Mouse (Mus musculus) heart, embryonic 10.5 days (tissue): ENCODE data around the gene Sh3d19. TPM values are rescaled to one million over a fixed set of nuclear protein-coding genes. Genes with fewer than 3 reads are reported as not detected.

Source experiments
- DNase-seq: peaks from one replicate; pipeline ENCODE4 v3.0.0-alpha.2; 2017; ENCODE audit warnings: low spot score
- H3K27ac ChIP-seq: fragments of 300-500 bp; sonication (generic); 2 replicates; pipeline ENCODE4 v1.5.1; 2016; ENCODE audit warnings: mild to moderate bottlenecking
- H3K27me3 ChIP-seq: fragments of 300-500 bp; sonication (generic); 2 replicates; pipeline ENCODE4 v1.6.1; 2016; ENCODE audit warnings: mild to moderate bottlenecking; ENCODE audit not compliant: poor library complexity, insufficient read depth, severe bottlenecking
- H3K36me3 ChIP-seq: fragments of 300-500 bp; sonication (generic); 2 replicates; pipeline ENCODE4 v1.6.1; 2016; ENCODE audit warnings: mild to moderate bottlenecking, moderate library complexity
- H3K4me1 ChIP-seq: fragments of 300-500 bp; sonication (generic); 2 replicates; pipeline ENCODE4 v1.6.1; 2016; ENCODE audit warnings: mild to moderate bottlenecking
- H3K4me3 ChIP-seq: fragments of 300-500 bp; sonication (generic); 2 replicates; pipeline ENCODE4 v1.5.1; 2016; ENCODE audit warnings: mild to moderate bottlenecking, moderate library complexity
- H3K9me3 ChIP-seq: fragments of 300-500 bp; sonication (generic); 2 replicates; pipeline ENCODE4 v1.6.1; 2016; ENCODE audit warnings: mild to moderate bottlenecking, moderate library complexity
- WGBS: fragments of 180-500 bp; shearing (Covaris S2); methylation state at CpG from one replicate; pipeline ENCODE4 v1.1.7; 2016; 5-methylcytosine and 5-hydroxymethylcytosine counted together
- polyA plus RNA-seq: library from polyadenylated mRNA; unstranded; fragments of >200 nt; fragmentation: Nextera tagmentation; extraction: Ambion mirVana; gene quantifications from 2 replicates; pipeline ENCODE4 v1.2.1, GENCODE M21; 2016

Gene Sh3d19
- polyA plus RNA-seq, 1 experiment from 2014 or later = 17.7 TPM

- H3K36me3 ChIP-seq = peaks cover 51% of the 10 kb centered on the region
- peak overlapping the region; percentile 98 for H3K4me3 ChIP-seq
- no peak for DNase-seq
- WGBS = 15% methylated on average over 7 of the region's 7 CpGs
- H3K27ac ChIP-seq = peak overlapping the region; percentile 99
- H3K4me1 ChIP-seq = peaks cover 10% of the 10 kb centered on the region
- no peaks in the 10 kb centered on the region for H3K27me3 ChIP-seq
- no peaks in the 10 kb centered on the region for H3K9me3 ChIP-seq
Observed at GRCm38 (mm10) chr3:86141366-86141765, 170.5 kb downstream of the Sh3d19 start.

DNA sequence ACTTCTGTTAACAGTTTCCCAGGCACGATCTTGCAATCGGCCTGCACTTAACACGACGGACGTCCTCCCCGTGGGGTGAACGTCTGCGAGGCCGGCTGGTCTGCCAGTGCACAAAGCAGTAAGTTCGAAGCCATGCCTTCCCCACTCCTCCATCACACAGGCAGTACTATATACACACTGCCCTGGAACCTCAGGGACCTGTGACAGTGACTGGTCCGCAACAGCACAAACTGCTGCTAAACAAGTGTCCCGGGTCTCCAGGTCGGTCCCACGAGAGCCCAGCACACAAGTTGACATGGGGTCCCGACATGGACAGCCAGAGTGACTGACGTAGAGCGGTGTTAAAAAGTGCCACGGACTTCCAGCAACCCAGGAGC, 171.0 kb downstream of the Sh3d19 start:
- H3K4me3 ChIP-seq = peak overlapping the region; percentile 98
- no peak for DNase-seq
- no peaks in the 10 kb centered on the region for H3K9me3 ChIP-seq
- H3K4me1 ChIP-seq = peaks cover 10% of the 10 kb centered on the region
- H3K27ac ChIP-seq = peak overlapping the region; percentile 99
- H3K27me3 ChIP-seq = no peaks in the 10 kb centered on the region
- peaks cover 46% of the 10 kb centered on the region for H3K36me3 ChIP-seq
- 0% methylated on average over 18 of the region's 18 CpGs for WGBS

DNA sequence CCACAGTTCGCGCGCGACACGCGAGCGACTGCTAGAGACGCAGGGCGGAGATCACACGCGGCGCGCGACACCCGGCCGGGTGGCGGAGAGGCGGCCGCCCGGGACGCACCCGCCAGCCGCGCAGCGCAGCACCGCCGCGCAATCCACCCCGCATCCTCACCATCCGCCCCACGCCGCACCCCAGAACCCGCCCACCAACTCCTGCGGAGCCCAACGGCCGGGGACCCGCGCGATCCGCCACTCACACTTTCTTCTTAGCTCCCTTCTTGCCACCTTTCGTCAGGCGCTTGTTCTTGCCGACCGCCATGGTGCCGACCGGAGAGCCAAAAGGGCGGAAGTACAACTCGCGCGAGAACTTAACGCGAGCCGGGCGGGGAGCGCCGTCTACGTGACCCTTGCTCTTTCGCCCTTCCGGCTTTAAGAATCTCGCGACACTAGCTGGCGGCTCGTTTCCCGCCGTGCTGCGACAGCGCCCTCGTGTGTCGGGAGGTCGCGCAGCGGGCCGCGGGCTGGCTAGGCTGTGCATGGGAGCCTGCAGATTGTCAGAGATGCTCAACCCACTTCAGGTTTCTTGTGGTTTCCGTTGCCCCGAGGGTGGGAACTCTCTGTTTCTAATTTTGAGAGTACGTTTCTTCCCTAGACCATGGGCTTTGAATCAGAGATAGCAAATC, 171.5 kb downstream of the Sh3d19 start, which contains the start of gene Rps3a1:
Rps3a1 (minus strand) TSS at position 440 of the 671 bp plus-strand sequence.
- no peaks in the 10 kb centered on the region for H3K27me3 ChIP-seq
- H3K27ac ChIP-seq = peak within 1 kb of the TSS; percentile 99
- under 1% methylated on average over 64 of the region's 77 CpGs for WGBS
- no peaks in the 10 kb centered on the region for H3K9me3 ChIP-seq
- H3K36me3 ChIP-seq = peaks cover 40% of the 10 kb centered on the region
- peak; percentile 97 for DNase-seq
- peak within 1 kb of the TSS; percentile 98 for H3K4me3 ChIP-seq
- H3K4me1 ChIP-seq = peaks cover 10% of the 10 kb centered on the region

DNA sequence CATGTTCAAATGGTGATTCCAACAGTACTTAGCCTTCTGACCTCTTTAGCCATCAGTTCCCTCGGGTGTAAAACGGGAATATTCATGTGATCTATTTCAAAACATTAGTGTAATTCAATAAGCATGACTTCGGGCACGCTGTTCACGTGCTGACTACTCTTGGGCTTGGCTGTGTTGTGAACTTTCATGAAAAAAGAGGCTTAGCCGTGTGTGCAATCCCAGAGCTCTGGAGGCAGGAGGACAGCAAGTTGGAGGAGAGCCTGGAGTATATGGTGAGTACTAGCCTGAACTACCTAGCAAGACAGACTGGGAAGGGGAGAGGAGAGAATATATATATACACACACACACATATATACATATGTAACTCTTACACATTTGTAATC, 172.0 kb downstream of the Sh3d19 start:
- H3K27ac ChIP-seq = peak overlapping the region; percentile 99
- H3K36me3 ChIP-seq = peaks cover 35% of the 10 kb centered on the region
- no peaks in the 10 kb centered on the region for H3K9me3 ChIP-seq
- DNase-seq = no peak
- H3K27me3 ChIP-seq = no peaks in the 10 kb centered on the region
- peaks cover 10% of the 10 kb centered on the region for H3K4me1 ChIP-seq
- peak overlapping the region; percentile 98 for H3K4me3 ChIP-seq
- 42% methylated on average over 6 of the region's 6 CpGs for WGBS

DNA sequence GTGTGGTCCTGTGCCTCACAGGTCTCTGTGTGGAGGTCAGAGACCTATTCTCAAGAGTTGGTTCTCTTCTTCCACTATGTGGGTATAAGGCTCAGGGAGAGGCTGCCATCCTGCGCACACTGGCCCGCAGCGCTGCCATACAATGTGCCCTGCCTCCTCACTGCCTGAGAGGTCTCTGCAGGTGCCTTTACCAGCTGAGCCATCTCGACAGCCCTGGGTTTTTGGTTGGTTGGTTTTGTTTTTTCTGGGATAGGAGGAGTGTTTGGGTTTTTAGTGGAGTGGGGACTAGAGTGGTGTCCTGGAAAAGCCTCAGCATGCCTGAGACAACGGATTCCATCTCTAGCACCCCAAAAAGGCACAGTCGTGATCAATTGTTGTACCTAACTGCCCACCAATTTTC, 172.4 kb downstream of the Sh3d19 start:
- no peak overlapping the region for H3K4me3 ChIP-seq
- no peak for DNase-seq
- peaks cover 10% of the 10 kb centered on the region for H3K4me1 ChIP-seq
- WGBS = 81% methylated on average over 6 of the region's 6 CpGs
- no peaks in the 10 kb centered on the region for H3K9me3 ChIP-seq
- H3K36me3 ChIP-seq = peaks cover 31% of the 10 kb centered on the region
- H3K27ac ChIP-seq = no peak overlapping the region
- no peaks in the 10 kb centered on the region for H3K27me3 ChIP-seq

DNA sequence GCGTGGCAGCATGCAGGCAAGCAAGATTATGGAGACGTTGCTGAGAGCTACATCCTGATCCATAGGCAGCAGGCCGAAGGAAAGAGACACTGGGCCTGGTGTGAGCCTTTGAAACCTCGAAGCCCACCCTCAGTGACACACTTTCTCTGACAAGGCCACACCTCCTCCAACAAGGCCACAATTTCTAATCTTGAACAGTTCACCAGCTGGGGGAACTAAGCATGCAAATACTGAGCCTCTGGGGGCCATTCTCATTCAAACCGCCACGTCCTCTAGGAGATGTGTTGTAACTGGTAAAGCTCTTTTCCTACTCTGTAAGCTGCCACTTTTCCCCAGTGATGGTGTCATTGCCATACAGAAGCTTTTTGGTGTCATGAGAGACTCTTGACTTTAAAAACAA, 178.2 kb downstream of the Sh3d19 start:
- no peak overlapping the region for H3K4me3 ChIP-seq
- no peak overlapping the region for H3K27ac ChIP-seq
- peak; percentile 61 for DNase-seq
- 73% methylated on average over 6 of the region's 6 CpGs for WGBS
- H3K4me1 ChIP-seq = no peaks in the 10 kb centered on the region
- no peaks in the 10 kb centered on the region for H3K36me3 ChIP-seq
- no peaks in the 10 kb centered on the region for H3K27me3 ChIP-seq
- H3K9me3 ChIP-seq = no peaks in the 10 kb centered on the region

DNA sequence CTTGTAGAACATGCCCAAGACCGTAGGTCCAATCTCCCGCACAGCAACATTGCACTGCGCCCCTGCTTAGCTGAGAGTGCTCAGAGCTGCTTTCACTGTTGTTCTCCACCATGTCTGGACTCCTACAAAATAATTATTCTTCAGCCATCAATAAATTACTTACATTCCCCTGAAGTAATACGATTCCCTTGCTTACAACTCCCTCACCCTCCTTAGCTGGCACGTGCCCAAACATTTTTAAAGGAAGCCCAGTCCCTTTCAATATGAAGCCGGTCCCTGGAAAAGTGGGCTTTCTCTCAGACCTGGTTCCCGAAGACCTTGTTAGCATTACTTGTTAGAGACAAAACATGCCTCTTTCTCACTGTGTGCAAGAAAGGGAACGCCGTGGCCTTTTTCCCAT, 178.6 kb downstream of the Sh3d19 start:
- H3K27ac ChIP-seq = no peak overlapping the region
- 82% methylated on average over 9 of the region's 9 CpGs for WGBS
- no peaks in the 10 kb centered on the region for H3K9me3 ChIP-seq
- no peaks in the 10 kb centered on the region for H3K4me1 ChIP-seq
- H3K27me3 ChIP-seq = no peaks in the 10 kb centered on the region
- H3K36me3 ChIP-seq = no peaks in the 10 kb centered on the region
- no peak overlapping the region for H3K4me3 ChIP-seq
- no peak for DNase-seq

GRCm38 (mm10) chr3:86168841-86169425, 198.0 kb downstream of the Sh3d19 start:
- H3K27me3 ChIP-seq = no peaks in the 10 kb centered on the region
- DNase-seq = no peak
- no peaks in the 10 kb centered on the region for H3K4me1 ChIP-seq
- H3K9me3 ChIP-seq = no peaks in the 10 kb centered on the region
- WGBS = 77% methylated on average over 8 of the region's 8 CpGs
- no peaks in the 10 kb centered on the region for H3K36me3 ChIP-seq
- H3K27ac ChIP-seq = no peak overlapping the region
- no peak overlapping the region for H3K4me3 ChIP-seq

GRCm38 (mm10) chr3:86179714-86180113, 208.8 kb downstream of the Sh3d19 start:
- H3K27ac ChIP-seq = no peak overlapping the region
- no peaks in the 10 kb centered on the region for H3K9me3 ChIP-seq
- no peaks in the 10 kb centered on the region for H3K36me3 ChIP-seq
- H3K4me3 ChIP-seq = no peak overlapping the region
- no peaks in the 10 kb centered on the region for H3K27me3 ChIP-seq
- DNase-seq = no peak
- H3K4me1 ChIP-seq = no peaks in the 10 kb centered on the region
- WGBS = 86% methylated on average over 7 of the region's 7 CpGs

Other genes with a start within 250 kb of the Sh3d19 start
- gene Fam160a1, start 153.8 kb upstream of the Sh3d19 start, polyA plus RNA-seq = 1.7 and 2.1 TPM in 2 replicates
- 0.72 and 0.78 TPM in 2 replicates for gene Glt28d2, start 83.6 kb upstream of the Sh3d19 start, polyA plus RNA-seq
- 2.7 and 3.0 TPM in 2 replicates for gene Gm37240, start 83.6 kb upstream of the Sh3d19 start, polyA plus RNA-seq
- not detected in 2 replicates for gene Prss48, start 31.4 kb downstream of the Sh3d19 start, polyA plus RNA-seq
- 903 and 1,025 TPM in 2 replicates for gene Rps3a1, start 171.6 kb downstream of the Sh3d19 start, polyA plus RNA-seq